Mouse (Mus musculus) small intestine, adult 2 months (tissue): ENCODE results near the gene Ina. TPM values are rescaled to one million over a fixed set of nuclear protein-coding genes. Genes with fewer than 3 reads are reported as not detected.

Source experiments
- H3K27ac ChIP-seq: fragments of 200-500 bp; 2 replicates; pipeline ENCODE4 v1.5.1; 2012; ENCODE audit warnings: low read depth, low read length, control low read depth, inconsistent platforms; ENCODE audit not compliant: insufficient read depth
- H3K27me3 ChIP-seq: fragments of 200-500 bp; 2 replicates; pipeline ENCODE4 v1.6.1; 2012; ENCODE audit warnings: mild to moderate bottlenecking, moderate library complexity, low read length, inconsistent platforms; ENCODE audit not compliant: control insufficient read depth, insufficient read depth
- H3K36me3 ChIP-seq: fragments of 200-500 bp; 2 replicates; pipeline ENCODE4 v1.6.1; 2012; ENCODE audit warnings: mild to moderate bottlenecking, low read length, control low read depth, inconsistent platforms; ENCODE audit not compliant: control insufficient read depth, insufficient read depth
- H3K4me1 ChIP-seq: fragments of 200-500 bp; 2 replicates; pipeline ENCODE4 v1.6.1; 2012; ENCODE audit warnings: low read length, inconsistent platforms, mixed read lengths; ENCODE audit not compliant: control insufficient read depth, insufficient read depth, insufficient read length
- H3K4me3 ChIP-seq: fragments of 200-500 bp; 2 replicates; pipeline ENCODE4 v1.5.1; 2012; ENCODE audit warnings: low read depth, mild to moderate bottlenecking, control low read depth, inconsistent platforms, low read length, moderate library complexity
- CTCF ChIP-seq: fragments of 200-500 bp; IDR thresholded peaks from 2 replicates; pipeline ENCODE4 v1.5.1; 2012; ENCODE audit warnings: low read depth, mild to moderate bottlenecking, control low read depth, inconsistent platforms, low read length, moderate library complexity, mixed read lengths; ENCODE audit not compliant: insufficient replicate concordance, insufficient read length; ENCODE audit errors: extremely low read depth
- POLR2A ChIP-seq: fragments of 200-500 bp; IDR thresholded peaks from 2 replicates; pipeline ENCODE4 v1.6.1; 2012; ENCODE audit warnings: low read depth, mild to moderate bottlenecking, control low read depth, inconsistent platforms, low read length, moderate library complexity
- WGBS: fragments of 180-500 bp; shearing (Covaris S2); methylation state at CpG from one replicate; pipeline ENCODE4 v1.1.7; 2018; 5-methylcytosine and 5-hydroxymethylcytosine counted together
- polyA plus RNA-seq: library from polyadenylated mRNA; depleted of rRNA; stranded (reverse); fragments of >200 nt; gene quantifications from 2 replicates; pipeline ENCODE4 v1.2.3, GENCODE M21; 2012

Ina gene
- polyA plus RNA-seq, 1 experiment = 0.53 TPM

GRCm38 (mm10) chr19:47009420-47009819 lies 5.1 kb upstream of the Ina start:
- H3K4me3 ChIP-seq = no peak overlapping the region
- TF ChIP-seq CTCF (no peak), POLR2A (no peak)

GRCm38 (mm10) chr19:47009943-47010342 lies 4.6 kb upstream of the Ina start:
- no peaks in the 10 kb centered on the region for H3K36me3 ChIP-seq
- H3K27ac ChIP-seq = no peak overlapping the region
- H3K4me3 ChIP-seq = no peak overlapping the region
- 59% methylated on average over 5 of the region's 5 CpGs for WGBS
- TF ChIP-seq POLR2A (no peak), CTCF (no peak)
- H3K27me3 ChIP-seq = peaks cover 19% of the 10 kb centered on the region
- peaks cover 4% of the 10 kb centered on the region for H3K4me1 ChIP-seq

More at GRCm38 (mm10) chr19:47009420-47009819, 5.1 kb upstream of the Ina start:
- Histone ChIP-seq H3K27ac (no peak overlapping the region), H3K4me1 (no peaks in the 10 kb centered on the region), H3K27me3 (peaks cover 14% of the 10 kb centered on the region), H3K36me3 (no peaks in the 10 kb centered on the region)
- WGBS = 73% methylated on average over 7 of the region's 7 CpGs

- WGBS = 81% methylated on average over 15 of the region's 15 CpGs
- Histone ChIP-seq H3K36me3 (no peaks in the 10 kb centered on the region), H3K4me3 (no peak overlapping the region), H3K27ac (no peak overlapping the region), H3K4me1 (peaks cover 10% of the 10 kb centered on the region), H3K27me3 (peaks cover 33% of the 10 kb centered on the region)
- no peak for TF ChIP-seq CTCF
Measured at GRCm38 (mm10) chr19:47012521-47013130, 1.9 kb upstream of the Ina start.

GRCm38 (mm10) chr19:47013340-47014158 lies 949 bp upstream of the Ina start:
- Histone ChIP-seq H3K4me3 (no peak overlapping the region), H3K27ac (no peak overlapping the region), H3K27me3 (peaks cover 33% of the 10 kb centered on the region), H3K36me3 (no peaks in the 10 kb centered on the region), H3K4me1 (peaks cover 10% of the 10 kb centered on the region)
- 14% methylated on average over 20 of the region's 20 CpGs for WGBS
- no peak for TF ChIP-seq CTCF
- no peak for TF ChIP-seq POLR2A

GRCm38 (mm10) chr19:47014159-47014446 lies 395 bp upstream of the Ina start:
- H3K36me3 ChIP-seq = no peaks in the 10 kb centered on the region
- WGBS = 4% methylated on average over 11 of the region's 11 CpGs
- no peak for TF ChIP-seq CTCF
- no peak for TF ChIP-seq POLR2A
- no peak overlapping the region for H3K27ac ChIP-seq
- H3K4me3 ChIP-seq = no peak overlapping the region; the same call in 1 of the 2 replicates
- H3K27me3 ChIP-seq = peaks cover 33% of the 10 kb centered on the region
- H3K4me1 ChIP-seq = peaks cover 10% of the 10 kb centered on the region

- peaks cover 33% of the 10 kb centered on the region for H3K27me3 ChIP-seq
- H3K4me3 ChIP-seq = peak overlapping the region; percentile 43
- WGBS = 4% methylated on average over 37 of the region's 37 CpGs
- no peak overlapping the region for H3K27ac ChIP-seq
- no peaks in the 10 kb centered on the region for H3K36me3 ChIP-seq
- no peak for TF ChIP-seq CTCF
- TF ChIP-seq POLR2A = no peak
- H3K4me1 ChIP-seq = peaks cover 10% of the 10 kb centered on the region
Measured at GRCm38 (mm10) chr19:47015396-47015795, 898 bp downstream of the Ina start.

GRCm38 (mm10) chr19:47015965-47016364 lies 1.5 kb downstream of the Ina start:
- 11% methylated on average over 9 of the region's 9 CpGs for WGBS
- Histone ChIP-seq H3K4me1 (peaks cover 10% of the 10 kb centered on the region), H3K27me3 (peaks cover 33% of the 10 kb centered on the region), H3K36me3 (no peaks in the 10 kb centered on the region), H3K27ac (no peak overlapping the region), H3K4me3 (no peak overlapping the region)
- TF ChIP-seq POLR2A (no peak), CTCF (no peak)

- Histone ChIP-seq H3K36me3 (no peaks in the 10 kb centered on the region), H3K4me1 (peaks cover 10% of the 10 kb centered on the region), H3K4me3 (no peak overlapping the region), H3K27ac (no peak overlapping the region), H3K27me3 (peaks cover 33% of the 10 kb centered on the region)
- WGBS = 1% methylated on average over 15 of the region's 15 CpGs
- no peak for TF ChIP-seq POLR2A
- no peak for TF ChIP-seq CTCF
Measured at GRCm38 (mm10) chr19:47016487-47016886, 2.0 kb downstream of the Ina start.
